Mouse (Mus musculus): Measurements from ENCODE around the gene Gmpr2.

DNA sequence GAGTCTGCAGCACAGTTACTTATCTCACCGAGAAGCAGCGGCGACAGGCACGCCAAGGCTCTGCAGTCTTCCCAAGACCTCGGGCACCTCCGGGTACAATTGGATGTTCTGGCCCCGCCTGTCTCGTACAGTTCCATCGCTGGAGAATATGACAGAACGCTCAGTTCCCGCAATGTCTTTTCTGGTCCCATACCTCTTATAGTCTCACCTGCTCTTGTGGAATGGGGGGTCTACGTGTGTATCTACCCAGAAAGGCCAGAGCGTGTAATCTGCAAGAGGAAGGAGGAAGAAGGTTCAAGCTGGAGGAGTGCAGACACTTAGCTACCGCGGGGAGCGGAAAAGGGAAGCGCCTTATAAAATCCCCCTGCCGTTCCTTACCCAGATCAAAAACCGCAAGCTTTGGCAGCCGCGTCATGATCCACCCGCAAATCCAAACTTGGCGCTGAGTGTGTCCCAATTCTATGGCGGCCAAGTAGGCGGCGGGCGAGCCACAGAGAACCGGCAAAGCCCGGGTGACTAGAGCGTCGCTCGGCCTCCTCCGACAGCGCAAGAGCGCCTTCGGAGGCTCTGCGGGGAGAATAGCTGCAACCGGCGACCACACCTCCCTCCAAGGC lies 11.7 kb upstream of the Gmpr2 start, which contains the start of gene Mdp1:
- TF ChIP-seq POLR2A (IDR thresholded peaks at IDR 0.05; ENCODE audit: borderline replicate concordance, low read depth, low read length) (no peak), CTCF (IDR thresholded peaks at IDR 0.05; ENCODE audit: low read depth, low read length) (no peak)

Measured in bone marrow macrophage, adult 2 months (primary cell).